ENCODE assay signal across 9 mouse cellular contexts in genomic region chr4:118265557-118265956, GRCm38 (mm10). TPM values are rescaled to one million over a fixed set of nuclear protein-coding genes. Genes with fewer than 3 reads are reported as not detected.
DNase-seq lines count a peak whose midpoint lies in the region; ATAC-seq and TF ChIP-seq lines count a peak whose summit lies in the region.
"Had no signal": no experiment of that assay in that cellular context is flagged by ENCODE, and none has a peak within 500 bp of the region (broad histone marks: within the 10 kb centered on the region; RNA-seq: fewer than 3 reads in every experiment).

No protein-coding gene starts in this region.

- no peaks in the 10 kb centered on the region for H3K27me3 ChIP-seq in embryonic facial prominence, embryonic 11.5 days (ENCODE audit: control insufficient read depth, insufficient read depth, low read length)
- no peaks in the 10 kb centered on the region for H3K27me3 ChIP-seq in kidney, postnatal 0 days (ENCODE audit: insufficient read depth, low read length)
- no peaks in the 10 kb centered on the region for H3K27me3 ChIP-seq in neural tube, embryonic 15.5 days (replicated peaks)

- H3K36me3 ChIP-seq in embryonic facial prominence, embryonic 11.5 days (replicated peaks; ENCODE audit: control insufficient read depth, insufficient read depth, low read depth, low read length) = peaks cover 2% of the 10 kb centered on the region; the same call in 1 of the 2 replicates
- peaks cover 4% of the 10 kb centered on the region; the same call in 1 of the 2 replicates for H3K36me3 ChIP-seq in kidney, postnatal 0 days (ENCODE audit: insufficient read depth, low read length)
- H3K36me3 ChIP-seq in neural tube, embryonic 15.5 days = peaks cover 20% of the 10 kb centered on the region

- TF ChIP-seq POLR2A in lung, adult 2 months (IDR thresholded peaks at IDR 0.05; ENCODE audit: borderline replicate concordance, extremely low read depth, low read depth, low read length) = no peak

- no peak for TF ChIP-seq CTCF in lung, adult 2 months (IDR thresholded peaks at IDR 0.05; ENCODE audit: insufficient read depth, low read length)
- no peak for TF ChIP-seq CTCF in kidney, postnatal 0 days (IDR thresholded peaks at IDR 0.05; ENCODE audit: low read depth)

- DNase-seq in lung, adult 18-20 months = peak; percentile 65 to 66
- no peak for DNase-seq in lung, adult 2 months
- DNase-seq in embryonic facial prominence, embryonic 11.5 days (ENCODE audit: low spot score) = peak; percentile 63
- DNase-seq in kidney, postnatal 0 days (ENCODE audit: low spot score) = peak; percentile 56
- DNase-seq in cerebellum, postnatal 14 days = no peak
- no peak for DNase-seq in layer of hippocampus, adult 8-10 months (ENCODE audit: low spot score in 2 of 2)

- peaks cover 15% of the 10 kb centered on the region for H3K4me1 ChIP-seq in lung, adult 2 months (ENCODE audit: control insufficient read depth, insufficient read depth, low read length)
- peaks cover 6% of the 10 kb centered on the region for H3K4me1 ChIP-seq in embryonic facial prominence, embryonic 11.5 days (ENCODE audit: control insufficient read depth, insufficient read depth, low read length)
- peaks cover 32% of the 10 kb centered on the region for H3K4me1 ChIP-seq in kidney, postnatal 0 days (replicated peaks; ENCODE audit: insufficient read depth, low read length)
- H3K4me1 ChIP-seq in neural tube, embryonic 15.5 days = peaks cover 59% of the 10 kb centered on the region

- no peaks in the 10 kb centered on the region for H3K9me3 ChIP-seq in embryonic facial prominence, embryonic 11.5 days (replicated peaks; ENCODE audit: control insufficient read depth, low read length)
- H3K9me3 ChIP-seq in kidney, postnatal 0 days (replicated peaks; ENCODE audit: low read length) = no peaks in the 10 kb centered on the region
- H3K9me3 ChIP-seq in neural tube, embryonic 15.5 days (replicated peaks) = no peaks in the 10 kb centered on the region

- no peak overlapping the region for H3K4me3 ChIP-seq in lung, adult 2 months (replicated peaks; ENCODE audit: extremely low read depth, low read depth, low read length)
- no peak overlapping the region for H3K4me3 ChIP-seq in embryonic facial prominence, embryonic 11.5 days (ENCODE audit: low read depth, low read length)
- no peak overlapping the region for H3K4me3 ChIP-seq in kidney, postnatal 0 days (replicated peaks; ENCODE audit: low read depth, low read length)
- H3K4me3 ChIP-seq in neural tube, embryonic 15.5 days (replicated peaks) = no peak overlapping the region
- H3K4me3 ChIP-seq: layer of hippocampus, adult 2 months had no signal

- H3K9ac ChIP-seq in embryonic facial prominence, embryonic 11.5 days (replicated peaks; ENCODE audit: low read length) = peak overlapping the region; percentile 34; the same call in 1 of the 2 replicates
- 0 out of 2 replicates have a peak overlapping the region, but pooled peaks have one; percentile 14 for H3K9ac ChIP-seq in kidney, postnatal 0 days (ENCODE audit: low read depth, low read length)
- peak overlapping the region; percentile 32; the same call in 1 of the 2 replicates for H3K9ac ChIP-seq in neural tube, embryonic 15.5 days (replicated peaks)

- peak overlapping the region; percentile 52 for H3K27ac ChIP-seq in embryonic facial prominence, embryonic 11.5 days (replicated peaks; ENCODE audit: low read depth, low read length)
- H3K27ac ChIP-seq in kidney, postnatal 0 days = 0 out of 2 replicates have a peak overlapping the region, but pooled peaks have one; percentile 42
- H3K27ac ChIP-seq in neural tube, embryonic 15.5 days (replicated peaks) = peak overlapping the region; percentile 77
- H3K27ac ChIP-seq: layer of hippocampus, adult 2 months had no signal

- no peak overlapping the region for H3K4me2 ChIP-seq in embryonic facial prominence, embryonic 11.5 days (ENCODE audit: low read depth, low read length)
- no peak overlapping the region for H3K4me2 ChIP-seq in kidney, postnatal 0 days (ENCODE audit: low read length)
- H3K4me2 ChIP-seq in neural tube, embryonic 15.5 days = peak overlapping the region; percentile 29; the same call in 1 of the 2 replicates

- ATAC-seq in embryonic facial prominence, embryonic 11.5 days (replicated peaks; ENCODE audit: insufficient number of reproducible peaks, low FRiP score, low TSS enrichment, low read depth) = no peak; the same call in 1 of the 2 replicates
- no peak for ATAC-seq in kidney, postnatal 0 days (replicated peaks; ENCODE audit: low FRiP score, low read depth)
- no peak for ATAC-seq in neural tube, embryonic 15.5 days (ENCODE audit: low FRiP score)
- ATAC-seq in CD4-positive, CD25-positive, alpha-beta regulatory T cell, adult 4 months = no peak

- 50% methylated on average over 15 of the region's 15 CpGs for WGBS in lung, adult 2 months
- 33% methylated on average over 15 of the region's 15 CpGs for WGBS in embryonic facial prominence, embryonic 11.5 days
- WGBS in kidney, postnatal 0 days = 22% methylated on average over 15 of the region's 15 CpGs
- WGBS in neural tube, embryonic 15.5 days = 18% methylated on average over 15 of the region's 15 CpGs

RNA-seq across cellular contexts. Expression of gene Ptprf, which starts 25.6 kb away (rescaled TPM):
- polyA plus RNA-seq in lung, adult 2 months (2012; rRNA removed) = 245 and 250 TPM in 2 replicates
- polyA plus RNA-seq in embryonic facial prominence, embryonic 11.5 days (2014; fragmentation: Nextera tagmentation; extraction: Ambion mirVana) = 46.3 and 53.5 TPM in 2 replicates
- polyA plus RNA-seq in kidney, postnatal 0 days (2015; fragmentation: Nextera tagmentation; extraction: Ambion mirVana) = 34.0 and 37.6 TPM in 2 replicates
- 62.9 and 68.5 TPM in 2 replicates for polyA plus RNA-seq in neural tube, embryonic 15.5 days (2015; fragmentation: Nextera tagmentation; extraction: Ambion mirVana)
- polyA plus RNA-seq in CD4-positive, CD25-positive, alpha-beta regulatory T cell, adult 4 months (2017; shearing (Covaris generic)) = under 1 TPM; 0.39 to 0.65 TPM
- total RNA-seq in layer of hippocampus, adult 8-10 months (2022) = 10 to 100 TPM; 78.3 to 80.3 (median 78.9) TPM

Comparison
In these comparisons a context has a peak if more than half of its experiments do, and no peak if none do; other contexts are left out.
1. DNase-seq: peak in lung, adult 18-20 months (2 of 2), embryonic facial prominence, embryonic 11.5 days (single experiment) and kidney, postnatal 0 days (single experiment); none in lung, adult 2 months (single experiment), cerebellum, postnatal 14 days (0 of 2) and layer of hippocampus, adult 8-10 months (0 of 2).
2. RNA of gene Ptprf, which starts 25.6 kb away (polyA plus RNA-seq): 245 to 250 TPM in lung, adult 2 months, 62.9 to 68.5 TPM in neural tube, embryonic 15.5 days, 46.3 to 53.5 TPM in embryonic facial prominence, embryonic 11.5 days and 34.0 to 37.6 TPM in kidney, postnatal 0 days; 0.39 to 0.65 TPM in CD4-positive, CD25-positive, alpha-beta regulatory T cell, adult 4 months; every median in the first group is over 10 times any median in the second.
3. Peak in every context shown above with its lines, with median percentiles within 50 percentile points of each other: H3K27ac ChIP-seq and H3K9ac ChIP-seq.